Mouse (Mus musculus): ENCODE results near the gene Fnip1. TPM values are rescaled to one million over a fixed set of nuclear protein-coding genes. Genes with fewer than 3 reads are reported as not detected.

The Fnip1 gene
- polyA plus RNA-seq, 1 experiment from 2014 or later: 8.9 TPM

GRCm38 (mm10) chr11:54423007-54423406 lies 15.0 kb upstream of the Fnip1 start:
- no peak for ATAC-seq (ENCODE audit: low FRiP score, low TSS enrichment)
- 76% methylated on average over 4 of the region's 4 CpGs for WGBS
- H3K4me3 ChIP-seq (ENCODE audit: low read length): no peak overlapping the region
- no peak overlapping the region for H3K27ac ChIP-seq (ENCODE audit: low read length)
- H3K9me3 ChIP-seq (ENCODE audit: low read length): no peaks in the 10 kb centered on the region
- no peaks in the 10 kb centered on the region for H3K36me3 ChIP-seq (ENCODE audit: insufficient read depth, low read length)
- H3K4me1 ChIP-seq (ENCODE audit: insufficient read depth, low read length): no peaks in the 10 kb centered on the region
- H3K9ac ChIP-seq (replicated peaks; ENCODE audit: low read length): no peak overlapping the region
- no peaks in the 10 kb centered on the region for H3K27me3 ChIP-seq (ENCODE audit: insufficient read depth, low read length)
- H3K4me2 ChIP-seq (replicated peaks; ENCODE audit: low read depth, low read length): no peak overlapping the region

GRCm38 (mm10) chr11:54426267-54426666 lies 11.7 kb upstream of the Fnip1 start:
- Histone ChIP-seq H3K27ac (ENCODE audit: low read length) (no peak overlapping the region), H3K4me1 (ENCODE audit: insufficient read depth, low read length) (0 out of 2 replicates have a peak, but pooled peaks cover 3% of the 10 kb centered on the region), H3K4me2 (replicated peaks; ENCODE audit: low read depth, low read length) (no peak overlapping the region), H3K9ac (replicated peaks; ENCODE audit: low read length) (no peak overlapping the region), H3K4me3 (ENCODE audit: low read length) (no peak overlapping the region), H3K9me3 (ENCODE audit: low read length) (no peaks in the 10 kb centered on the region), H3K36me3 (ENCODE audit: insufficient read depth, low read length) (no peaks in the 10 kb centered on the region), H3K27me3 (ENCODE audit: insufficient read depth, low read length) (no peaks in the 10 kb centered on the region)
- no peak for ATAC-seq (ENCODE audit: low FRiP score, low TSS enrichment)
- WGBS: 79% methylated on average over 5 of the region's 5 CpGs

GRCm38 (mm10) chr11:54427138-54427537 lies 10.9 kb upstream of the Fnip1 start:
- H3K4me2 ChIP-seq (replicated peaks; ENCODE audit: low read depth, low read length): no peak overlapping the region
- H3K9me3 ChIP-seq (ENCODE audit: low read length): no peaks in the 10 kb centered on the region
- no peaks in the 10 kb centered on the region for H3K27me3 ChIP-seq (ENCODE audit: insufficient read depth, low read length)
- 60% methylated on average over 2 of the region's 2 CpGs for WGBS
- no peak overlapping the region for H3K4me3 ChIP-seq (ENCODE audit: low read length)
- no peak overlapping the region for H3K27ac ChIP-seq (ENCODE audit: low read length)
- no peak overlapping the region for H3K9ac ChIP-seq (replicated peaks; ENCODE audit: low read length)
- 0 out of 2 replicates have a peak, but pooled peaks cover 3% of the 10 kb centered on the region for H3K4me1 ChIP-seq (ENCODE audit: insufficient read depth, low read length)
- no peak for ATAC-seq (ENCODE audit: low FRiP score, low TSS enrichment)
- no peaks in the 10 kb centered on the region for H3K36me3 ChIP-seq (ENCODE audit: insufficient read depth, low read length)

GRCm38 (mm10) chr11:54427695-54428352 lies 10.2 kb upstream of the Fnip1 start:
- ATAC-seq (ENCODE audit: low FRiP score, low TSS enrichment): no peak
- 74% methylated on average over 12 of the region's 12 CpGs for WGBS

GRCm38 (mm10) chr11:54429224-54429623 lies 8.8 kb upstream of the Fnip1 start:
- no peak for ATAC-seq (ENCODE audit: low FRiP score, low TSS enrichment)
- Histone ChIP-seq H3K4me1 (ENCODE audit: insufficient read depth, low read length) (0 out of 2 replicates have a peak, but pooled peaks cover 3% of the 10 kb centered on the region), H3K4me3 (ENCODE audit: low read length) (no peak overlapping the region), H3K9ac (replicated peaks; ENCODE audit: low read length) (no peak overlapping the region), H3K9me3 (ENCODE audit: low read length) (no peaks in the 10 kb centered on the region), H3K36me3 (ENCODE audit: insufficient read depth, low read length) (no peaks in the 10 kb centered on the region), H3K27ac (ENCODE audit: low read length) (no peak overlapping the region), H3K27me3 (ENCODE audit: insufficient read depth, low read length) (no peaks in the 10 kb centered on the region), H3K4me2 (replicated peaks; ENCODE audit: low read depth, low read length) (no peak overlapping the region)
- 21% methylated on average over 2 of the region's 2 CpGs for WGBS

More at GRCm38 (mm10) chr11:54427695-54428352, 10.2 kb upstream of the Fnip1 start:
- no peak overlapping the region for H3K9ac ChIP-seq (replicated peaks; ENCODE audit: low read length)
- H3K27me3 ChIP-seq (ENCODE audit: insufficient read depth, low read length): no peaks in the 10 kb centered on the region
- no peak overlapping the region for H3K4me3 ChIP-seq (ENCODE audit: low read length)
- H3K9me3 ChIP-seq (ENCODE audit: low read length): no peaks in the 10 kb centered on the region
- H3K27ac ChIP-seq (ENCODE audit: low read length): no peak overlapping the region
- 0 out of 2 replicates have a peak, but pooled peaks cover 3% of the 10 kb centered on the region for H3K4me1 ChIP-seq (ENCODE audit: insufficient read depth, low read length)
- H3K4me2 ChIP-seq (replicated peaks; ENCODE audit: low read depth, low read length): no peak overlapping the region
- no peaks in the 10 kb centered on the region for H3K36me3 ChIP-seq (ENCODE audit: insufficient read depth, low read length)

- Histone ChIP-seq H3K4me3 (ENCODE audit: low read length) (no peak overlapping the region), H3K9me3 (ENCODE audit: low read length) (no peaks in the 10 kb centered on the region), H3K9ac (replicated peaks; ENCODE audit: low read length) (no peak overlapping the region), H3K4me1 (ENCODE audit: insufficient read depth, low read length) (peaks cover 17% of the 10 kb centered on the region), H3K27me3 (ENCODE audit: insufficient read depth, low read length) (no peaks in the 10 kb centered on the region), H3K4me2 (replicated peaks; ENCODE audit: low read depth, low read length) (no peak overlapping the region), H3K36me3 (ENCODE audit: insufficient read depth, low read length) (no peaks in the 10 kb centered on the region), H3K27ac (ENCODE audit: low read length) (no peak overlapping the region)
- ATAC-seq (ENCODE audit: low FRiP score, low TSS enrichment): no peak
- 100% methylated on average over 1 of the region's 1 CpGs for WGBS
Measured at GRCm38 (mm10) chr11:54435797-54436196, 2.2 kb upstream of the Fnip1 start.

- no peaks in the 10 kb centered on the region for H3K9me3 ChIP-seq (ENCODE audit: low read length)
- WGBS: 53% methylated on average over 8 of the region's 8 CpGs
- H3K27ac ChIP-seq (ENCODE audit: low read length): no peak overlapping the region
Measured at GRCm38 (mm10) chr11:54437310-54437822, 633 bp upstream of the Fnip1 start.

GRCm38 (mm10) chr11:54438366-54438781 lies 375 bp downstream of the Fnip1 start:
- peak overlapping the region; percentile 66 for H3K4me2 ChIP-seq (replicated peaks; ENCODE audit: low read depth, low read length)
- no peaks in the 10 kb centered on the region for H3K36me3 ChIP-seq (ENCODE audit: insufficient read depth, low read length)
- peak; percentile 89 for ATAC-seq (ENCODE audit: low FRiP score, low TSS enrichment)
- peak overlapping the region; percentile 83 for H3K27ac ChIP-seq (ENCODE audit: low read length)
- H3K9me3 ChIP-seq (ENCODE audit: low read length): no peaks in the 10 kb centered on the region
- peak overlapping the region; percentile 92 for H3K4me3 ChIP-seq (ENCODE audit: low read length)
- H3K9ac ChIP-seq (replicated peaks; ENCODE audit: low read length): peak overlapping the region; percentile 94
- H3K27me3 ChIP-seq (ENCODE audit: insufficient read depth, low read length): no peaks in the 10 kb centered on the region
- H3K4me1 ChIP-seq (ENCODE audit: insufficient read depth, low read length): peaks cover 17% of the 10 kb centered on the region
- under 1% methylated on average over 46 of the region's 47 CpGs for WGBS

More at GRCm38 (mm10) chr11:54437310-54437822, 633 bp upstream of the Fnip1 start:
- Histone ChIP-seq H3K4me3 (ENCODE audit: low read length) (peak overlapping the region; percentile 92), H3K4me2 (replicated peaks; ENCODE audit: low read depth, low read length) (peak overlapping the region; percentile 53), H3K27me3 (ENCODE audit: insufficient read depth, low read length) (no peaks in the 10 kb centered on the region), H3K9ac (replicated peaks; ENCODE audit: low read length) (peak overlapping the region; percentile 68), H3K4me1 (ENCODE audit: insufficient read depth, low read length) (peaks cover 17% of the 10 kb centered on the region), H3K36me3 (ENCODE audit: insufficient read depth, low read length) (no peaks in the 10 kb centered on the region)
- no peak for ATAC-seq (ENCODE audit: low FRiP score, low TSS enrichment)

GRCm38 (mm10) chr11:54438991-54439690 lies 1.1 kb downstream of the Fnip1 start:
- Histone ChIP-seq H3K36me3 (ENCODE audit: insufficient read depth, low read length) (no peaks in the 10 kb centered on the region), H3K4me2 (replicated peaks; ENCODE audit: low read depth, low read length) (peak overlapping the region; percentile 66), H3K27ac (ENCODE audit: low read length) (no peak overlapping the region), H3K27me3 (ENCODE audit: insufficient read depth, low read length) (no peaks in the 10 kb centered on the region), H3K4me3 (ENCODE audit: low read length) (peak overlapping the region; percentile 92), H3K4me1 (ENCODE audit: insufficient read depth, low read length) (peaks cover 17% of the 10 kb centered on the region), H3K9me3 (ENCODE audit: low read length) (no peaks in the 10 kb centered on the region), H3K9ac (replicated peaks; ENCODE audit: low read length) (peak overlapping the region; percentile 94)
- 29% methylated on average over 11 of the region's 11 CpGs for WGBS
- ATAC-seq (ENCODE audit: low FRiP score, low TSS enrichment): no peak

GRCm38 (mm10) chr11:54439691-54440029 lies 1.7 kb downstream of the Fnip1 start:
- Histone ChIP-seq H3K27ac (ENCODE audit: low read length) (no peak overlapping the region), H3K36me3 (ENCODE audit: insufficient read depth, low read length) (no peaks in the 10 kb centered on the region), H3K4me2 (replicated peaks; ENCODE audit: low read depth, low read length) (peak overlapping the region; percentile 66), H3K9me3 (ENCODE audit: low read length) (no peaks in the 10 kb centered on the region), H3K9ac (replicated peaks; ENCODE audit: low read length) (no peak overlapping the region), H3K27me3 (ENCODE audit: insufficient read depth, low read length) (no peaks in the 10 kb centered on the region), H3K4me3 (ENCODE audit: low read length) (peak overlapping the region; percentile 92), H3K4me1 (ENCODE audit: insufficient read depth, low read length) (peaks cover 17% of the 10 kb centered on the region)
- WGBS: 64% methylated on average over 3 of the region's 3 CpGs
- no peak for ATAC-seq (ENCODE audit: low FRiP score, low TSS enrichment)
